Mouse (Mus musculus) liver (tissue): ENCODE results near the gene 1700029J07Rik.
A peak's percentile ranks its signal among the peaks of the same experiment; 100 is the strongest.

Experiments
- DNase-seq: peaks from one replicate; pipeline ENCODE4 v3.0.0-alpha.2; 2020; ENCODE audit warnings: mixed read lengths

1700029J07Rik gene

DNA sequence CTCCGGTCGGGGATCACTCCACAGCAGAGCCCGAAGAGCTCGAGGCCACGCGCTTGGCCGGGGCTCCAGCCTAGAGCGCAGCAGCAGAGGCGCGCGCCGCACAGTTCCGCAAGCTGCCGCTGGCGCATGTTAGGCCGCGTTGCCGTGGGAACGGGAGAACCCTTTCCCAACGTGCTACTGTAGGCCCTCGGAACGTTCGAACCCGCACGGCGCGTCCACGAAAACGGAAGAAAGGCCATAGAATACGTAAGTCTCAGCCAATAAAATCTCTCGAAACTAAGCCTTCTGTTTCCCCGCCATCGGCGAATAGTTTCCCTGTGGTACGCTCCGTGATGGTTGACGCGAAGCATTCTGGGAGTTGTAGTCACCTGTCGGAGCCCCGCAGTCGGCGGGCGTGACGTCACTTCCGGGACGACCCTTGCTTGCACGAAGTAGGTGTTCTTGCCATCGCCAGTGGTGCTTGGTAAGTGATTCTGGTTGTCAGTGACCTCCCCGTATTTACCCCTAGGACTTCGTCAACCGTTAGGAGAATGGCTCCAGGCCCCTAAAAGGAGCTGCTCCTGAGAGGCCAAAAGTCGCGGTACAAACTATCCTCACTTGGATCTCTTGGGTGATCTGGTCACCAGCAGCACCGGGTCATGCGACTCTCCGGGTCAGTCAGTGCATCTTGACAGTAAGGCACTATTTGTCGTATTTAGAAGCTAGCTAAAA, at the start of gene 1700029J07Rik, which contains the start of gene Ufsp2:
TSS of gene 1700029J07Rik (minus strand) at position 127 of the 711 bp plus-strand sequence.
TSS of gene Ufsp2 (plus strand) at position 403 of the 711 bp plus-strand sequence.
- peak; percentile 95 for DNase-seq

DNA sequence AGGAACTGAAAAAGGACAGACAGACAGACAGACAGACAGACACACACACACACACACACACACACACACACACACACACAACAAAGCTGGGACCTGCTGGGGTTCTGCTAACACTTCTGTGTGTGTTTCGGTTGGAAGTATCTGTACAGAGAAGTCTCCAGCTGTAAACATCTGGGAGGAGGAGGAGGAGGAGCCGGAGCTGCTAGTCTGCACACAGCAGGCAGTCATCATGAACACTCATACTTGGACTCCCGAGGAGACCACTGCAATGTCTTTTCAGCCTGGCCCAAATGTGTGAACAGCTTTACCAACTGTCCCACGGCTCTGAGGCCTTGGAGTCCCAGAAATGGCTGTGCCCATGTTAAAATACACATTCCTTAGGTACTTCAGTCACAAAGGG, 49.3 kb upstream of the 1700029J07Rik start:
- DNase-seq, result no peak

DNA sequence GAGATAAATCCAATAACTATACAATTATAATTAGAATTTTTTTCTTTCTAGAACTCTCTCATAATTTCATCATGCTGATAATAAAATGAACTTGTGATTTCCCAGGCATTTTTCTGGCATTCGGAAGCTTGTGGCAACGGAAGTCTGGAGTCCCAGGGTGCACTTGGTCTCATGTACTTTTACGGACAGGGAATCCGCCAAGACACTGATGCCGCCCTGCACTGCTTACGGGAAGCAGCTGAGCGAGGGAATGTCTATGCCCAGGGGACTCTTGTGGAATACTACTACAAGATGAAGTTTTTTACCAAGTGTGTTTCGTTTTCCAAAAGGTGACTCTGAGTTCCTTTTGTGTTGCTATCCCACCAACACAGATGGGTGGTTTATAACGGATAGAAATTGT, 47.7 kb upstream of the 1700029J07Rik start:
- DNase-seq, result no peak

DNA sequence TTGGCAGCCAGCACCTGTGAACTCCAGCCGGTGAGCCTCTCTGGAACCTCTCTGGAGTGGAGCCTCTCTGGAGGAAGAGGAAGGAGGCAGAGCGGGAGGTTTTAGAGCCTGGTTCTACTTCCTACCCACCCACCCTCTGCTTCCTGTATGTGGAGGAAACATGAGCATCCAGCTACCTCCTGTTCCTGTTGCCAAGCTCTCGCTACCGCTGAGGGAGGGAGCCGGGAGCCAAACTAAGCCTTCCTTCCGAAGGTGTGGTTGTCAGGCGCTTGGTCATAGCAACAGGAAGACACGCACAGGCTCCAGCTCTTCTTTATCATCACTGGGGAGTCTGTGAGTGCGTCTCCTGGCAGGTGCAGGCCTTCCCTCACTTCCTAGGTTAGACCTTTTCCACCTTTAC, 47.2 kb upstream of the 1700029J07Rik start:
- no peak for DNase-seq

DNA sequence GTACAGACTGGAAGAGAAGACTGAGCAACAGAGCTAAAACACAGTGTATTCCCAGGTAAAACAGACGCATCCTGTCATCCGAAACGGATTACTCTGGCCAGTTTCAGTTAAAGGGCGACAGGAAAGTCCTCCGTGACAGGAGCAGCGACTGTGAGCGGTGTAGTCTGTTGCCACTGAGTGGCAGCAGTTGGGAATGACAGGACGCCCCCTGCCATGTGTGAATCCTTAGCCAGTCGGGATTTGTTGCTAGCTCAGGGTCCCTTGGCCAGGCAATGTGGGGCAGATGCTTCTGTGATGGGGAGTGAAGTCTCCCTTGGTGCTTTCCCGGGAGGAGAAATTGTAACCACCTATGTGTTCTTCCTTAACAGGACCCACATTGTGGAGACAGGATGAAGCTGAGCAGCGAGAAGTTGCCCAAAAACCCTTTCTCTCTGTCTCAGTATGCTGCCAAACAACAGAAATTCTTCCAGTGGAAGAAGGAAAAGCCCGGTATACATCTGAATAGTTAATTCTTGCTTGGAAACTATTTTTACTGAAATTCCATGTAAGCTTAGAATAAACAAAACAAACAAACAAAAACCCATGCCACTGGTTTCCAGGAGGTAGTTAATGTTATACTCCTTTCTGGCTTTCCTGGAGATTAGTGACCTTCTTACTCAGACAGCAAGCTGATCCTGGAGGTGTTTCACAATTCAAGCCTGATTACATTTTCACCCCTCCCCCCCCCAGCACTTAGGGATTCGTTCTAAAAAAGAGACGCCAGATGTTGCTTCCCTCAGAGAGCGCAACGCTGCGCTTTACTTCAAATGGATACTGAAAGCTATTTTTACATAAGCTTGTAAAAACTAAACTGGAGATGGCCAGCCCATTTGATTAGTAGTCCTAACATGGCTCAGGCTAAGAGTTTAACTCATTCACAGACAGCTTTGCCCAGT, 36.0 kb upstream of the 1700029J07Rik start:
- DNase-seq, result peak; percentile 9

DNA sequence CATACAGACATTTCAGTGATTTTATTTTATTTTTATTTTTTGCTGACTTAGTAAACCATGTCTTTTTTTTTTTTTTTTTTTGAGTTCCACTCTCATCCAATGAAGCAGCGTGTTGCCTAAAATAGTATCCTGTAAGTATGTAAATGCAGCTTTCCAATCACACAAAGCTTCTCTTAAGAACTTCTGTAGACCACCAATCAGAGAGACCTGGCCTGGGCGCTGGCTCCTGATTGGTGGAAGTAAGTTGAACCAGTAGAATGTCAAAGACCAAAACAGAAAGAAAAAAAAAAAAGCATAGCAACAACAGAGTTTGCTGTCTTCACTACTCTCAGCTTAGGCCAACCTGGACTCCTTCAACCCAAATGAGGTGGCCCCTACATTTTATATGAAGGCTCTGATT, 35.3 kb upstream of the 1700029J07Rik start:
- DNase-seq, result no peak

DNA sequence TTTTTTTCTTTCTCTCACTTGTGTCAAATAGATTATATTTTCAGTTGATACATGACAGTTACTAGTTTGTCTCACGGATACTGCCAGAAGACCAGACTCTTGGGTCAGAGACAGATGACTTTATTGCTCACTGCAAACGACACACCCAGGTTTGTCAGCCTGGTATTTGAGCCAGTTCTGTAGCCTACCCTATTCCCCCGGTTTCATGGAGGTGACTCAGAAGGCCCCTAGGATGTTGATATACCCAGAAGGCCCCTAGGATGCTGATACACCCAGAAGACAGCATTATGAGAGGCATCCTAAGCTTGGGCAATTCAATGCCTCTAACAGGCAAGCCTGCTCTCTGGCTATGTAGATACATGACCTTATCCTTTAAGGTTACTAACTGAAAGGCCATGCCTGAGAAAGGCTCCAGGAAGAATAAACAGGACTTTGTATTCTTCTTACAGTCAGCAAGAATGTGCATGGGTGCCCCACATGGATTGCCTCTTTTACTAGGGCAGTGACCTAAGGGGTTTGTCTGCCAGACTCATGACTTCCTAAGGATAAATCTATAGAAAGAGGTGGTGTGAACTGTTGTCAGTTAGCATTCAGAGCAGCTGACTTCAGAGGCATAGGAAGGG, 32.1 kb upstream of the 1700029J07Rik start:
- DNase-seq, result no peak

DNA sequence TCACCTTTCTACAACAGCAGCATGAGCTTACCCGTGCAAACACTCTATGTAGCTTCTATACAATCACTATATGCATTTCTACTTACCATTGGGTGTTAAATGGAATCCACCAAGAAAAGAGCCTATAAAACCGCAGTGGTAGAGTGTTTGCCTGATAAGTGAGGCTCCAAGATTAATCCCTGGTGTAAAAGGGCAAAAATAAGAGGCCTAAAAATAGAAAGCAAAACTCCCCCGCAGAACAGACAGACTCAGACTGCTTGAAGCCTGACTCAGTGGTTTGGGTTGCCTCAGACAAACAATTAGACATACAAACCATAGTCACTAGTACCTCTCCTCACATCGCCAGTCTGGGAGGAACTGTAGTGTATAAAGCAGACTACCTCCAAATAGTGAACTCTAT, 30.5 kb upstream of the 1700029J07Rik start, which contains the start of gene Ankrd37:
TSS of gene Ankrd37 (minus strand) at position 112 of the 400 bp plus-strand sequence.
- DNase-seq, result no peak

DNA sequence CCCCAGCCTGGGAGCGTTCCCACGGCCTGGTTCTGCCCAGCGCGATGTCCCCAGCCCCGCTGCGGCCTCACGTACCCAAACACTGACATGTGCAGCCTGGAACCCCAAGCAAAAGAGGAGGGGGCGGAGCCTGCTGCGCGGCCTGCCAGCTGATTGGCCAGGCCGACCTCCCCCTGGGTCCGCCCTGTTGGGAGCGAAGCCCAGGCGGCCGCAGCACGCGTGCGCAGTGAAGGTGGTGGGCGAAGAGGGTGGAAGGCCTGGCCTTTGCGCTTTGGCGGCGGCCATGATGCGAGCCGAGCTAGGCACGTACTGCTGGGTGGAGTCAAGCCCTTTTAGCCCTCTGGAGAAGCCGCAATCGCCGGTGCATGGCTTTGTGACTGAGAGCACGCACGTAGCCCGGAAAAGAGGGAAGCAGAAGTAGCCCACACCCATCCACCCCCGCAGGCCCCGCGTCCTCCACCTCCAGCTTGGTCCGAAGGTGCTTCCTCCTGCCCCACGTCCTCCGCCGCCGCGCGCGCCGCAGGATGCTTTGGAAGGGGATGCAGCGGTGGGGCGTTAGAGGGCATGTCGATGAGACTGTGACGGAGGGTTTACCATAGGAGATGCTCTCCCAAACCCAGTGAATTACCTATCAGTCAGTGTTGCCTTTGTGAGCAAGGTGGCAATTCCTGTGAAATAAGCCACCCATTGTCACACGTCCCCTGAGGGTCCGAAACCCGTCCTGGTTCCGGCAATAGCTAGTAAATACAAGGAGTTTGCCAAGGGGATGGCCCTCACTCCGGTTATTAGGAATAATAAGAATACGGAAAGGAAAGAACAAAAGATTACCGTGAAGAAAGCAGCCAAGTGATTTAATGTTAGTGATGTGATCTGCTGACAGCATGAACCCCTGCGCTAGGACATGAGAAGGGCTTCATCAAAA, 25.0 kb upstream of the 1700029J07Rik start:
- peak; percentile 100 for DNase-seq

DNA sequence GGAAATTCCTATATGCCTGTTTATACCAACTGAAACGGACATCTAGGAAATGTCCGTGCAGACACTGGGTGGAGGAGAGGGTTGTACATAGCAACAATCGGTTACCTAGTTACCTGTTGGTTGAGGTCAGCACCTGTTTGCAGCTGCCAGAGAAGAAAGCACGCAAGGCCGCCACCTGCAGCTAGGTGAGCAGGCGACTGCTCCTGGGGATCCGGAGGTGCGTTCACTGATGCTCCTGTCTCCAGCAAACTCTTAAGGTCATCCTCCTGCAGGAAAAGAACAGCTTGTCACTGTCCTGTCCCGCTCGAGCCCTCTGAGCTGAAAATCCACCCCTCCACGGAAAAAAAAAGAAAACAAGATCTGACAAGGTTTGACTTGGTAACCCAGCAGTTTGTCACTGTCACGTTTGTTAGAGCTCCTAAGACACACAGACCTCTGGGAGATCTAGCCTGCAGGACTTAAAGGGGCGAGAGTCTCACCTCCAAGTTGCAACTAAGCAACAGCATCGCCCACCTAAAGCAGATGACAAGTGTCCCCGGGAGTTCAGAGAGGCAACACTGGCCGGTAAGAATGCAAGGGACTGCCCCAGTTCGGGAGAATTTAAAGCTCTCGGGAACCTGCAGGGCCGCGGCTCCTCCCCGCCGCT, 24.2 kb upstream of the 1700029J07Rik start, which contains the start of gene Lrp2bp:
TSS of gene Lrp2bp (plus strand) at position 166 of the 646 bp plus-strand sequence.
- DNase-seq, result peak; percentile 27

DNA sequence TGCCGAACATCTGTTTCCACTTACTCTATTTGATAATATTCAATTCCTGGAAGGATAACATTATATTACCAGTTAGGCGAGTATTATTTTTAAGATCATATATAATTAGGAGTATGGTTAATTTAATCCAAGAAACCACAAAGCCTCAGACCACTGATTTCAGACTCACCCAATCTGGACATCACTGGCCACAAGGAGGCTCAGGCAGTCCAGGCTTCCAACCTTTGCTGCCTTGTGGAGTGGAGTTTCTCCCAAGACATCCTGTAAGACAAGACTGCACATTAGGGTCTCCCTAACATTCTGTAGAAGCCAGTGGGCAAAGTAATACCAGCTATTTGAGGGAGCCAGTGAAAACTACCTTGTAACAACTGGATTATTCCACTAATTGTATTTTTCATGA, 23.2 kb upstream of the 1700029J07Rik start:
- no peak for DNase-seq

DNA sequence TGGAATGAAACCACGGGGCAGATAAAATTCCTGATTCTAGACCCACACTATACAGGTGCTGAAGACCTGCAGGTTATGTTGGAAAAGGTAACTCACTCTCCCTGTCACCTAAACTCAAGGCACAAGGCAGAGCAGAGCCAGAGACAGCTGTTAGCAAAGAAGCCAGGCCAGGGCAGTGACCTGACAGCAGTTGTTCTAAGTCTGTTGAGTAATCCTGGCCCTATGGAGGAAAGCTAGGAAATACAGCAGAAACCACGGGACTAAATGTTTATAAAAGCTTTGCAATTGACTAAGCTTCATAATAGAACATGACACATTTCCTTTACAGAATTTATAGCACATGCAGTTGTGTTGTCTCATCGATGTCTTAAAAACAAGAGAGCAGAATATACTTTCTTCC, 20.5 kb upstream of the 1700029J07Rik start:
- no peak for DNase-seq

DNA sequence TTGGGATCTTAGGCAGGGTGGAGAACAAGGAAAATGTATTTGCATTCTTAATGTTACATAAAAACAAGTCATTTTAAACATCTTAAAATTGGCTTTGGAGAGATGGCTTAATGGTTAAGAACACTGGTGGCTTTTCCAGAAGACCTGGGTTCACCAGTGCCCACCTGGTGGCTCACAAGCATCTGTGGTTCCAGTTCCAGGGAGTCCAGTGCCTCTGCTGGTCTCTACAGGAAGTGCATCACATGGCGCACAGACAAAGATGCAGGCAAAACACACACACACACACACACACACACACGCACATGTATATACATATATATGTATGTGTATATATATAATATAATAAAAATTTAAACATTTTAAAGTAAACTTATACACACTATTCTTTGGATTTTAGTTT, 19.1 kb upstream of the 1700029J07Rik start:
- no peak for DNase-seq

DNA sequence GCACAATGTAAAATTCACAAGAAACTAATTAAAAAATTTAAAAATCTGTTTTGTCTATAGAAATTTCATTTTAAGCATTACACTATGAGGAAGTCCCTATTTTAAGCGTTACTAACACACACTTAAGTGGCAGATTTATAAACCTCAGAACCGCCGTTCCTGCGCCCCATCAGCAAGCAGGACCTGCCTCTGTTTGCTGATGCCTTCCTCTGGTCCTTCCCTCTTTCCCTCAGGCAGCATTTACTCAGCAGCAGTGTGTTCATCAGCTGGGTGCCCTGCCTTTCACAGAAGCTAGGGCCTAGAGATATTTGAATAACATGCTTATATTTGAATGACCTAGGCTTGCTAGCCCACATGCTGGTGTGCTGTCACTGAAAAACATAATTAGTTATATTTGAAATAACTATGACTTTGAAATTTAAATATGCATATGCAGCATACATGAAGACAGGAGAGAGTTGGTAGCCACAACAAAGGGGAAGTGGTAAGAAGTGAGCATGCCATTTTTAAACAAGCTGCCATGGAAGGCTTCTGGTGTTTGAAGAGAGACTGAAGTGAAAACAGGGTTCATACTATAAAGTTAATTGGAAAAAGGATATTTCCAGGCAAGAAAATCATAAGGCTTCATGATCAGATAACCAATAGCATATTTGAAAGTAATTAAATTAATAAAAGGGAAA, 15.7 kb upstream of the 1700029J07Rik start:
- DNase-seq, result no peak

DNA sequence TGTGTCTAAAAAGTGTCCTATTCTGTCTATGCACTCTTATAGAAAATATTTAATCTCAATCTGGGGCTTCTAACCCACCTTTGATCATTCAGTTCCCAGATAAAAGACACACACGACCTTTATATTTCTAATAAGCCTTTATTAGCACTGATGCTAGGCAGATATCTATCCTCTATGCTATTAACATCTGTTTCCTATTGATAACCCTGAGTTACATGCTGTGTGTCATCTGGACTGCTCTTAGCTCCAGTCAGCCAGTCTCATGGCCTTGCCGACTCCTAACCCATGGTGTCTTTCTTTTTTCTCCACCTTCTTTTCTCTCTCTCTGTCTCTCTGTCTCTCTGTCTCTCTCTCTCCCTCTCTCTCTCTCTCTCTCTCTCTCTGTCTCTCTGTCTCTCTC, 13.1 kb upstream of the 1700029J07Rik start:
- no peak for DNase-seq

DNA sequence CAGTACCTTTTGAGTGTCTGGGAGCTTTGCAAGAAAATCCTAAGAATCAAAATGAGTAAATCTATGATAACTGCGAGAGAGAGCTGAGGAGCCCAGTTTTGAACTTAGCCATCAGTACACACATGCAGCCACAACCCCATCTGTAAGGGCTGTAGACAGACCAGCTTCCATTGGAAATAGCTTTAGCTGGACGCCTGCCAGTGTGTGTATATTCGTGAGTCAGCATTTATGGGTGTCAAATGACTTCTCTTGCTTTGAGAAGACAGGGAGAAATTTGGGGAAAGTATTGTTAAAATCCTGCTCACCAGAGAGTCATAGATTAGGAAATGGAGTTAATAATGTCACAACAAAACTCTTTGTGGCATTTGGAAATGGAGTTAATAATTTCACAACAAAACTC, 11.6 kb upstream of the 1700029J07Rik start:
- no peak for DNase-seq

DNA sequence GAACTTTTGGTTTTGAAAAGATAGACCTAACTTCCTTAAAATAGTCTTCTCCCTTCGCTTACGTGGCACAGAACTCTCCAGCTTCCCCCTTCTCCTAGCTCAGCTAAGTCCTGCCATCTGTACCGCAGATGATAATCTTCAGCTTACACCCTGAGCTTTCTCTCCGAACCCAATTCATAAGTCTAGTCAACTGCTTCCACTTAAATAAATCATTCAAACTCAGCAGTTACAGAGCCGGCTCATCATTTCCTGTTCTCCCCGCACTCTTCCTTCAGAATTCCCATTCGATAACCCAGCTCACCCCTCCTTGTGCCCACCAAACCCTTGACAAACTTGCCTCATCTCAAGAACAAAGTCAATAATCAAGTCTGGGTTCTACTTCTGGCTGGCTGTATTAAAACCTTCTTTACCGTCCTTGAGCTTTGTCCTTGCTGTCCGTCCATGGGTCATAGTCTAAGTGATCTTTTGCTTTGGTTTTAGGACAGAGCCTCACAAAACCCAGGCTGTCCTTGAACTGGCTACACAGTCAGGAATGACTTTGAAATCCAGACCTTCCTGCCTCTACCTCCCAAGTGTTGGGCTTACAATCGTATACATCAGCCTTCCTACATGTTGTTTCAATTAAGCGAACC, 901 bp upstream of the 1700029J07Rik start:
- no peak for DNase-seq

DNA sequence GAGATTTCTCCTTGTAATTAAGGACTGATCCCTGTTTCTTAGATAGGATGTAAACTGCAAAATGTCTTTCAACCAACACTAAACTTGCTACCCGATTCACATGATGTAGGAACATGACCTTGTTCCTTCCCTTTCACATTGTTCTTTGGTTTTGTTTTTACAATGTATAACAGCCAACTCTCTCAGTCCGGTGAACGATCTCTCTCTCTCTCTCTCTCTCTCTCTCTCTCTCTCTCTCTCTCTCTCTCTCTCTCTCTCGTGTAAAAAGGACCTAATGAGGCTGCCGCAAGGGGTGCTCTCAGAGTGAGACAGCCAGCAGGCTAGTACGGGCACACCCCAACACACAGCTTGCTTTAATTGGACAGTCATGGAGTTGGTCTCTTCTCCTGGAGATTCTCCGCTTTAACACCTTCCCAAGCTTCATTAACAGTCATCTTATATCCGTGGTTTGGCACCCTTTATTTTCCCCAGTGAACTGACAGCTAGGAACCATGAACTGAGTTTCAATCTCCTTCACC, 1.0 kb downstream of the 1700029J07Rik start:
- no peak for DNase-seq

DNA sequence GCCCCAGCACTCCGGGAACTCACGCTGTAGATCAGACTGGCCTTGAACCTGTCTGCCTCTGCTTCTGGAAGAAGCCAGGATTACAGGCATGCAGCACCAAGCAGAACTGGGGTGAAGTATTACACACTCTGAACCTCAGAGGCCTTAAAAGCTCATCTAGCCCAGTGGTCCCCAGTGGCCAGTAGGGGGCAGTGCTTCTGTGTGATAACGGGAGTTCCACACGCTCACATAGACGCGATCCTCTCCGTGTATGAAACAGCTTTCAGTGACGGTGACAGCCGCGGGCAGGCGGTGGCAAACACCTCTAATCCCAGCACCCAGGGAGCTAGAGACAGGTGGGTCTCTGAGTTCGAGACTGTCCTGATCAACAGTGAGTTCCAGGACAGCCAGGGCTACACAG, 4.2 kb downstream of the 1700029J07Rik start:
- no peak for DNase-seq

DNA sequence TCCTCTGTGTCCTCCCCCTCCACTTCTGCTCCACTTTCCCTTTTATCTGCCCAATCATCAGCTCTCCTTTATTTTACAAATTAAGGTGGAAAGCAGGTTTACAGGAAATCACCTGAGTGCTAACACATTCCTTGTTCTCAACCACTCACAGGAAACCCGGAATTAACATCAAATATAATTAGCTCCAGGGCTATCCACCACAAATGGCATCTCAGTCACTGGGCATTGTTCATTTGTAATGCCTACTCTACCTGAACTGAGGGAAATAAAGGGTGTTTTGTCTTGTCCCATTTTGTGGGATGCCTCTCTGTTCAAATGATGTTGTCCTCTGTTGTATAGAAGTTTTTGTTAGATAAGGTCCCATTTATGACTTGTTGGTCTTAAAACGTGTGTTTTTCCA, 24.4 kb downstream of the 1700029J07Rik start:
- no peak for DNase-seq
